Mouse (Mus musculus): ENCODE data around the gene Sall1. TPM values are rescaled to one million over a fixed set of nuclear protein-coding genes. Genes with fewer than 3 reads are reported as not detected.

Gene Sall1
- polyA plus RNA-seq, 1 experiment from 2014 or later: 0.85 TPM

GRCm38 (mm10) chr8:89012853-89013534 lies 31.0 kb downstream of the Sall1 start:
- 62% methylated on average over 6 of the region's 6 CpGs for WGBS (ENCODE audit: insufficient replicate concordance)

GRCm38 (mm10) chr8:89012024-89012712 lies 31.8 kb downstream of the Sall1 start:
- Histone ChIP-seq H3K27ac (peak overlapping the region; percentile 70), H3K4me3 (replicated peaks) (no peak overlapping the region), H3K9me3 (replicated peaks) (no peaks in the 10 kb centered on the region), H3K36me3 (no peaks in the 10 kb centered on the region), H3K4me1 (replicated peaks) (peaks cover 6% of the 10 kb centered on the region; the same call in 1 of the 2 replicates), H3K27me3 (peaks cover 15% of the 10 kb centered on the region), H3K9ac (no peak overlapping the region; the same call in 1 of the 2 replicates), H3K4me2 (0 out of 2 replicates have a peak overlapping the region, but pooled peaks have one; percentile 2)
- WGBS (ENCODE audit: insufficient replicate concordance): 29% methylated on average over 12 of the region's 12 CpGs
- peak; percentile 34; the same call in 1 of the 2 replicates for ATAC-seq (ENCODE audit: low read depth)
- no peak for DNase-seq

More at GRCm38 (mm10) chr8:89012853-89013534, 31.0 kb downstream of the Sall1 start:
- H3K9ac ChIP-seq: no peak overlapping the region
- H3K27me3 ChIP-seq: peaks cover 7% of the 10 kb centered on the region
- no peak overlapping the region for H3K4me3 ChIP-seq (replicated peaks)
- H3K27ac ChIP-seq: peak overlapping the region; percentile 65
- H3K4me2 ChIP-seq: peak overlapping the region; percentile 8; the same call in 1 of the 2 replicates
- ATAC-seq (ENCODE audit: low read depth) (peak; percentile 83), DNase-seq (no peak)
- no peaks in the 10 kb centered on the region for H3K36me3 ChIP-seq
- no peaks in the 10 kb centered on the region for H3K9me3 ChIP-seq (replicated peaks)
- H3K4me1 ChIP-seq (replicated peaks): 0 out of 2 replicates have a peak, but pooled peaks cover 6% of the 10 kb centered on the region

- no peak overlapping the region for H3K4me2 ChIP-seq
- no peak for ATAC-seq (ENCODE audit: low read depth)
- no peaks in the 10 kb centered on the region for H3K36me3 ChIP-seq
- no peaks in the 10 kb centered on the region for H3K9me3 ChIP-seq (replicated peaks)
- H3K9ac ChIP-seq: no peak overlapping the region
- peaks cover 43% of the 10 kb centered on the region for H3K27me3 ChIP-seq
- WGBS (ENCODE audit: insufficient replicate concordance): 27% methylated on average over 6 of the region's 7 CpGs
- H3K27ac ChIP-seq: no peak overlapping the region
- DNase-seq: no peak
- H3K4me3 ChIP-seq (replicated peaks): no peak overlapping the region
- peaks cover 8% of the 10 kb centered on the region; the same call in 1 of the 2 replicates for H3K4me1 ChIP-seq (replicated peaks)
These were observed 35.2 kb downstream of the Sall1 start for GRCm38 (mm10) chr8:89008784-89009183.

GRCm38 (mm10) chr8:89007114-89007513 lies 36.8 kb downstream of the Sall1 start:
- H3K4me3 ChIP-seq (replicated peaks): no peak overlapping the region
- no peak overlapping the region for H3K9ac ChIP-seq
- H3K9me3 ChIP-seq (replicated peaks): no peaks in the 10 kb centered on the region
- DNase-seq: no peak
- no peak overlapping the region for H3K27ac ChIP-seq
- peaks cover 48% of the 10 kb centered on the region for H3K27me3 ChIP-seq
- no peak for ATAC-seq (ENCODE audit: low read depth)
- H3K4me1 ChIP-seq (replicated peaks): peaks cover 8% of the 10 kb centered on the region; the same call in 1 of the 2 replicates
- H3K4me2 ChIP-seq: peak overlapping the region; percentile 50
- no peaks in the 10 kb centered on the region for H3K36me3 ChIP-seq
- WGBS (ENCODE audit: insufficient replicate concordance): 3% methylated on average over 8 of the region's 8 CpGs

- ATAC-seq (ENCODE audit: low read depth) (peak; percentile 29; the same call in 1 of the 2 replicates), DNase-seq (no peak)
- WGBS (ENCODE audit: insufficient replicate concordance): under 1% methylated on average over 34 of the region's 34 CpGs
- no peaks in the 10 kb centered on the region for H3K9me3 ChIP-seq (replicated peaks)
- H3K27me3 ChIP-seq: peaks cover 48% of the 10 kb centered on the region
- 0 out of 2 replicates have a peak overlapping the region, but pooled peaks have one; percentile 9 for H3K27ac ChIP-seq
- no peaks in the 10 kb centered on the region for H3K36me3 ChIP-seq
- peaks cover 5% of the 10 kb centered on the region; the same call in 1 of the 2 replicates for H3K4me1 ChIP-seq (replicated peaks)
- H3K4me2 ChIP-seq: peak overlapping the region; percentile 50
- peak overlapping the region; percentile 37 for H3K4me3 ChIP-seq (replicated peaks)
- H3K9ac ChIP-seq: no peak overlapping the region
These were observed 37.5 kb downstream of the Sall1 start for GRCm38 (mm10) chr8:89006426-89006825.

- Histone ChIP-seq H3K27me3 (peaks cover 48% of the 10 kb centered on the region), H3K9ac (no peak overlapping the region), H3K4me1 (replicated peaks) (peaks cover 5% of the 10 kb centered on the region; the same call in 1 of the 2 replicates), H3K9me3 (replicated peaks) (no peaks in the 10 kb centered on the region), H3K4me2 (peak overlapping the region; percentile 50; the same call in 1 of the 2 replicates), H3K36me3 (no peaks in the 10 kb centered on the region), H3K27ac (no peak overlapping the region), H3K4me3 (replicated peaks) (no peak overlapping the region)
- DNase-seq (no peak), ATAC-seq (ENCODE audit: low read depth) (no peak)
- 30% methylated on average over 11 of the region's 11 CpGs for WGBS (ENCODE audit: insufficient replicate concordance)
These were observed 38.2 kb downstream of the Sall1 start for GRCm38 (mm10) chr8:89005797-89006196.

- Histone ChIP-seq H3K27ac (no peak overlapping the region), H3K9me3 (replicated peaks) (no peaks in the 10 kb centered on the region), H3K9ac (no peak overlapping the region), H3K4me1 (replicated peaks) (peaks cover 5% of the 10 kb centered on the region; the same call in 1 of the 2 replicates), H3K4me3 (replicated peaks) (no peak overlapping the region), H3K36me3 (no peaks in the 10 kb centered on the region), H3K4me2 (no peak overlapping the region), H3K27me3 (peaks cover 48% of the 10 kb centered on the region)
- WGBS (ENCODE audit: insufficient replicate concordance): 14% methylated on average over 2 of the region's 2 CpGs
- DNase-seq (no peak), ATAC-seq (ENCODE audit: low read depth) (no peak)
These were observed 39.9 kb downstream of the Sall1 start for GRCm38 (mm10) chr8:89004041-89004440.

- Histone ChIP-seq H3K9ac (no peak overlapping the region), H3K4me3 (replicated peaks) (no peak overlapping the region), H3K36me3 (no peaks in the 10 kb centered on the region), H3K9me3 (replicated peaks) (no peaks in the 10 kb centered on the region), H3K4me2 (no peak overlapping the region), H3K4me1 (replicated peaks) (peaks cover 5% of the 10 kb centered on the region; the same call in 1 of the 2 replicates), H3K27ac (no peak overlapping the region), H3K27me3 (peaks cover 46% of the 10 kb centered on the region)
- no peak for ATAC-seq (ENCODE audit: low read depth)
- no peak for DNase-seq
- 61% methylated on average over 8 of the region's 8 CpGs for WGBS (ENCODE audit: insufficient replicate concordance)
These were observed 40.5 kb downstream of the Sall1 start for GRCm38 (mm10) chr8:89003336-89003896.

- 45% methylated on average over 2 of the region's 2 CpGs for WGBS (ENCODE audit: insufficient replicate concordance)
- Histone ChIP-seq H3K27me3 (peaks cover 33% of the 10 kb centered on the region), H3K4me1 (replicated peaks) (0 out of 2 replicates have a peak, but pooled peaks cover 5% of the 10 kb centered on the region), H3K36me3 (no peaks in the 10 kb centered on the region), H3K27ac (no peak overlapping the region), H3K4me2 (no peak overlapping the region), H3K4me3 (replicated peaks) (no peak overlapping the region), H3K9ac (no peak overlapping the region), H3K9me3 (replicated peaks) (no peaks in the 10 kb centered on the region)
- ATAC-seq (ENCODE audit: low read depth) (no peak), DNase-seq (no peak)
These were observed 41.8 kb downstream of the Sall1 start for GRCm38 (mm10) chr8:89002128-89002527.

- Histone ChIP-seq H3K36me3 (no peaks in the 10 kb centered on the region), H3K9ac (no peak overlapping the region), H3K27me3 (no peaks in the 10 kb centered on the region), H3K4me3 (replicated peaks) (no peak overlapping the region), H3K9me3 (replicated peaks) (no peaks in the 10 kb centered on the region), H3K27ac (no peak overlapping the region), H3K4me2 (no peak overlapping the region), H3K4me1 (replicated peaks) (no peaks in the 10 kb centered on the region)
- ATAC-seq (ENCODE audit: low read depth) (no peak), DNase-seq (no peak)
- WGBS (ENCODE audit: insufficient replicate concordance): 76% methylated on average over 2 of the region's 2 CpGs
These were observed 46.7 kb downstream of the Sall1 start for GRCm38 (mm10) chr8:88997276-88997675.
